8 mouse cellular contexts compared by ENCODE assay signal in the genomic region with DNA sequence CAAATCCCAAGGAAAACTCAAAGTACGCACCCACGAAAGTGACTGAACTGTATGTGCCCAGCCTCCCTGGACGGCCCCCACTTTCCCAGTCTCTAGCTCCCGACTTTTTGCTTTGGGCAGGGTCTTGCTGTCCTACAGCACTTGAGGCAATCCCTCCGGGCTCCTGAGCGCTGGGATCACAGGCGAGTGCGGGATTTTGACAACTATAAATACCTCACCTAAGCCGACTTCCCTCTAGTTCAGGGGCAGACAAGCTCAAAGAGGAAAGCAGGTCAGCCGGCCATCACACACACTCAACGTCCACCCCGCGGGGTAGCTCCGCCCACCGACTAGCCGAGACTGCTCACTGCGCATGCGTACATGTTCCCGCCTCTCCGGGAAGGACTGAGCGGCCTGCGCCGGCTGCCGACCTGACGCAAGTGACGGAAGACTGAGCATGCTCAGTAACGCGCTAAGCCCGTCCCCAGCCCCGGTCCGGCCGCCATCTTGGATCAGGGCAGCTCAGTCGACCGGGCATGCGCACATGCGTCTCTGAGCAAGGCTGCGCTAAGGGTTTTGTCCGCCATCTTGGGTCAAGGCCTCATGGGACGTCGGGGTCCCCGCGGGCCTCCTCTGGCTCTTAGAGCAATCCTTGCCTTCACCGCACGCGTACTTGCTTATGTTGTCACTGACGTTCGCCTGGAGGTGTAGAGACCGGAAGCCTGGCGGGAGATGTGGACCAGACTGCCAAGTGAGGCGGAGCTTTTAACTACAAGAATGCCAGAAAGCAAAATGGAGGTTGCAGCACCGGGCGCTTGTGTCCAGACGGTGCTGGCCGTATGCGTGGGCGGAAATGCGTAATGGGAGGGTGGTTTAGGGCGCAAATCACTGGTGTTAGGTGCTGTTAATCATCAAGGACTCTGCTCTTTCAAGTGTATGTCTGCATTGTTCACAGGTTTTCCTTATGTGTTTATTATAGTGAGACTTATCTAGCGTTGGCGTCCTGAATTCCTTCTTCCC. TPM values are rescaled to one million over a fixed set of nuclear protein-coding genes. Genes with fewer than 3 reads are reported as not detected.
A peak's percentile ranks its signal among the peaks of the same experiment; 100 is the strongest.
DNase-seq lines count a peak whose midpoint lies in the region; ATAC-seq and TF ChIP-seq lines count a peak whose summit lies in the region.

0610009B22Rik (minus strand) TSS at position 545 of the 999 bp plus-strand sequence.

- no peak for TF ChIP-seq CTCF in gastrocnemius, adult 2 months (IDR thresholded peaks at IDR 0.05)
- no peak for TF ChIP-seq CTCF in hindbrain, postnatal 0 days (IDR thresholded peaks at IDR 0.05; ENCODE audit: low read depth)
- TF ChIP-seq CTCF in left cerebral cortex, adult 2 months (IDR thresholded peaks at IDR 0.05), result no peak

- intact Hi-C loops in gastrocnemius, adult 2 months (cut with DNase I), result loop anchor here (10.0 kb wide), 1 partner anchor 404 kb away; the partner anchor contains the start of gene Col23a1
- intact Hi-C loops in left cerebral cortex, adult 2 months (cut with DNase I), result loop anchor here (5.0 kb wide), 1 partner anchor 544 kb away; the partner anchor contains the start of gene Skp1a

- no peaks in the 10 kb centered on the region for H3K9me3 ChIP-seq in hindbrain, postnatal 0 days (ENCODE audit: low read length)

- peak within 1 kb of the TSS; percentile 96 for H3K27ac ChIP-seq in gastrocnemius, adult 2 months
- peak within 1 kb of the TSS; percentile 99 for H3K27ac ChIP-seq in hindbrain, postnatal 0 days
- H3K27ac ChIP-seq in left cerebral cortex, adult 2 months, result peak within 1 kb of the TSS; percentile 100

- peak within 1 kb of the TSS; percentile 95 for H3K4me3 ChIP-seq in gastrocnemius, adult 2 months
- peak within 1 kb of the TSS; percentile 79 for H3K4me3 ChIP-seq in hindbrain, postnatal 0 days (ENCODE audit: low read length)
- H3K4me3 ChIP-seq in left cerebral cortex, adult 2 months, result peak within 1 kb of the TSS; percentile 71

- H3K4me2 ChIP-seq in hindbrain, postnatal 0 days (ENCODE audit: low read depth, low read length), result peak within 1 kb of the TSS; percentile 86

- no peaks in the 10 kb centered on the region; the same call in 1 of the 2 replicates for H3K4me1 ChIP-seq in hindbrain, postnatal 0 days (ENCODE audit: insufficient read depth, low read length)

- peaks cover 3% of the 10 kb centered on the region; the same call in 1 of the 2 replicates for H3K36me3 ChIP-seq in hindbrain, postnatal 0 days (ENCODE audit: insufficient read depth, low read length)

- H3K27me3 ChIP-seq in hindbrain, postnatal 0 days (ENCODE audit: insufficient read depth, low read length), result no peaks in the 10 kb centered on the region

- H3K9ac ChIP-seq in hindbrain, postnatal 0 days (replicated peaks; ENCODE audit: low read length), result peak within 1 kb of the TSS; percentile 69

- peak; percentile 95 for ATAC-seq in common myeloid progenitor, adult 5-6 weeks (replicated peaks; ENCODE audit: low read depth, poor library complexity, severe bottlenecking)
- ATAC-seq in hindbrain, postnatal 0 days, result peak; percentile 99
- peak; percentile 96 for ATAC-seq in megakaryocyte, adult 5-6 weeks (ENCODE audit: poor library complexity, severe bottlenecking)

- peak; percentile 100 for DNase-seq in ZHBTc4 (ENCODE audit: low read depth, low spot score)
- DNase-seq in gastrocnemius, adult 2 months, result peak; percentile 100
- DNase-seq in hindbrain, postnatal 0 days (ENCODE audit: low spot score), result peak; percentile 100
- DNase-seq in left cerebral cortex, adult 2 months (ENCODE audit: extremely low spot score in 1 of 2, low spot score in 2 of 2), result peak; percentile 100
- peak; percentile 99 to 100 for DNase-seq in right cerebral cortex, adult 2 months (ENCODE audit: low spot score in 2 of 2)
- peak; percentile 100 for DNase-seq in urinary bladder, postnatal 14 days (ENCODE audit: low spot score)

- WGBS in hindbrain, postnatal 0 days, result under 1% methylated on average over 60 of the region's 60 CpGs

RNA-seq across cellular contexts. Expression of gene 0610009B22Rik, which starts in this region (rescaled TPM):
- total RNA-seq in common myeloid progenitor, adult 5-6 weeks (2017), result 8.6 and 18.2 TPM in 2 replicates
- 10 to 100 TPM; 42.1 to 43.2 TPM for total RNA-seq in gastrocnemius, adult 2 months (2021)
- 16.8 and 23.8 TPM in 2 replicates for total RNA-seq in hindbrain, postnatal 0 days (2014; rRNA removed)
- 92.3 and 96.0 TPM in 2 replicates for polyA plus RNA-seq in hindbrain, postnatal 0 days (2015; fragmentation: Nextera tagmentation; extraction: Ambion mirVana)
- total RNA-seq in left cerebral cortex, adult 2 months (2021), result 10 to 100 TPM; 32.4 to 35.2 TPM
- total RNA-seq in megakaryocyte, adult 5-6 weeks (2015), result 25.9 and 30.3 TPM in 2 replicates
- 14.7 and 18.4 TPM in 2 replicates for total RNA-seq in megakaryocyte, adult 5-6 weeks (2017)

Comparison
In these comparisons a context has a peak if more than half of its experiments do, and no peak if none do; other contexts are left out.
1. Peak in every context shown above with its lines: DNase-seq, ATAC-seq, H3K4me3 ChIP-seq and H3K27ac ChIP-seq.